Mouse (Mus musculus) ovary, postnatal 36 days (tissue): ENCODE measurements at regions not wholly inside any gene's neighbourhood (a gene's known extent, or its start where the extent isn't known, plus 50 kb on each side); places are given as distances from the start of the nearest gene placed in this dataset.

Experiments used
- DNase-seq: peaks from one replicate; pipeline ENCODE4 v3.0.0; 2022; ENCODE audit warnings: low spot score, mixed read lengths

GRCm38 (mm10) chr9:87784872-87785271, 53.8 kb upstream of the Tbx18 start:
- no peak for DNase-seq

- no peak for DNase-seq
Measured at GRCm38 (mm10) chr9:87811746-87812145, 80.7 kb upstream of the Tbx18 start.

- DNase-seq = no peak
Measured at GRCm38 (mm10) chr9:87822276-87822675, 91.2 kb upstream of the Tbx18 start.

GRCm38 (mm10) chr9:87824691-87825230, 93.7 kb upstream of the Tbx18 start:
- no peak for DNase-seq

- no peak for DNase-seq
Measured at GRCm38 (mm10) chr9:87843898-87844297, 112.8 kb upstream of the Tbx18 start.

- DNase-seq = no peak
Measured at GRCm38 (mm10) chr9:87844453-87844852, 113.4 kb upstream of the Tbx18 start.

GRCm38 (mm10) chr9:87848882-87849281, 117.8 kb upstream of the Tbx18 start:
- no peak for DNase-seq

GRCm38 (mm10) chr9:87850133-87850532, 119.1 kb upstream of the Tbx18 start:
- DNase-seq = no peak

- DNase-seq = no peak
Measured at GRCm38 (mm10) chr9:87861588-87861987, 130.5 kb upstream of the Tbx18 start.

GRCm38 (mm10) chr9:87865236-87865635, 134.2 kb upstream of the Tbx18 start:
- DNase-seq = no peak

GRCm38 (mm10) chr9:87872384-87872905, 141.4 kb upstream of the Tbx18 start:
- DNase-seq = no peak

- DNase-seq = no peak
Measured at GRCm38 (mm10) chr9:87882587-87882986, 151.5 kb upstream of the Tbx18 start.

- no peak for DNase-seq
Measured at GRCm38 (mm10) chr9:87883069-87883468, 152.0 kb upstream of the Tbx18 start.

GRCm38 (mm10) chr9:87894051-87894450, 163.0 kb upstream of the Tbx18 start:
- DNase-seq = no peak

- DNase-seq = no peak
Measured at GRCm38 (mm10) chr9:87894596-87894995, 163.5 kb upstream of the Tbx18 start.

GRCm38 (mm10) chr9:87895526-87895925, 164.5 kb upstream of the Tbx18 start:
- DNase-seq = no peak

- no peak for DNase-seq
Measured at GRCm38 (mm10) chr9:87897336-87897735, 166.3 kb upstream of the Tbx18 start.

- DNase-seq = no peak
Measured at GRCm38 (mm10) chr9:87899368-87899767, 168.3 kb upstream of the Tbx18 start.

GRCm38 (mm10) chr9:87899800-87900199, 168.7 kb upstream of the Tbx18 start:
- DNase-seq = no peak

GRCm38 (mm10) chr9:87921291-87921690, 190.2 kb upstream of the Tbx18 start:
- DNase-seq = no peak

GRCm38 (mm10) chr9:87925151-87925550, 194.1 kb upstream of the Tbx18 start:
- no peak for DNase-seq

- no peak for DNase-seq
Measured at GRCm38 (mm10) chr9:87933230-87933629, 202.2 kb upstream of the Tbx18 start.

- no peak for DNase-seq
Measured at GRCm38 (mm10) chr9:87952426-87952825, 221.4 kb upstream of the Tbx18 start.

GRCm38 (mm10) chr9:87954941-87955340, 223.9 kb upstream of the Tbx18 start:
- no peak for DNase-seq
